Mouse (Mus musculus) gastrocnemius, postnatal 25 days (tissue): ENCODE measurements around the gene Gbp7. TPM values are rescaled to one million over a fixed set of nuclear protein-coding genes. Genes with fewer than 3 reads are reported as not detected.
A peak's percentile ranks its signal among the peaks of the same experiment; 100 is the strongest.
"Not testable (repeated sequence)": the region's sequence is repeated elsewhere in the genome, so short reads cannot be mapped to it uniquely, and the experiment has no call there.

ENCODE experiments used
- DNase-seq: peaks from one replicate; pipeline ENCODE4 v3.0.0; 2022
- total RNA-seq, 2 experiments: library from RNA; stranded (reverse); gene quantifications; 1 replicate in 1 of 2; 2 replicates in 1 of 2; pipeline ENCODE4 v1.2.3; 2021

The Gbp7 gene
- total RNA-seq, 2 experiments from 2014 or later: 8.8 to 14.1 TPM

GRCm38 (mm10) chr3:142560296-142560948 lies 30.3 kb downstream of the Gbp7 start:
- DNase-seq: peak; percentile 78

- DNase-seq: no peak
Observed at GRCm38 (mm10) chr3:142561045-142561646, 31.0 kb downstream of the Gbp7 start.

DNA sequence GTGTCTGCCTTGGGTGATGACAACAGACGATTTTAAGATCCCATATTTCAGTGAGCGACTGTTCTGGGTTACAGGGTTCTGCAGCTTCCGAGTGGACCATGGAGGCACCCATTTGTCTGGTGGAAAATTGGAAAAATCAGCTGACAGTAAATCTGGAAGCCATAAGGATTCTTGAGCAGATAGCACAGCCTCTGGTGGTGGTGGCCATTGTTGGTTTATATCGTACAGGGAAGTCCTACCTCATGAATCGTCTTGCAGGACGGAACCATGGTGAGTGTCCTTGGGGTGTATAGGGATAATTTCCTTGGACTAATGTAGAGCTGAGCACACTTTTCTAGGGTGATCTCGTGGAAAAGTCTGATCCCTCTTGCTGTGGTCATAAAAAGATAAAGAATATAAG lies 31.5 kb downstream of the Gbp7 start:
- no peak for DNase-seq

GRCm38 (mm10) chr3:142567490-142567889 lies 37.3 kb downstream of the Gbp7 start:
- DNase-seq: not testable (repeated sequence)

DNA sequence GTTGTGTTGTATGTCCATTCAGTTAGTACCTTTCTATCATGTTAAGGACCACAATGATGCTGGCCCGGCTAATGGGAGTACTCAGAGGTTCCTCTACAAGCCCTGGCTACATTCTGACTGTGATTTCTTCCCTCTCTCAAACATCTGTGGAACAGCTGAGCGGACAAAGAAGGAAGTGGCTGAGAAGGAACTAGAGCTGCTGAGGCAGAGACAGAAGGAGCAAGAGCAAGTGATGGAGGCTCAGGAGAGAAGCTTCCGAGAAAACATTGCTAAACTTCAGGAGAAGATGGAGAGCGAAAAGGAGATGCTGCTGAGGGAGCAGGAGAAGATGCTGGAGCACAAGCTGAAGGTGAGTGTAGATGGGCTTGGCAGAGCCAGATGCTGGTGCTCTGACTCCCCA lies 40.6 kb downstream of the Gbp7 start:
- no peak for DNase-seq

- DNase-seq: no peak
Observed at GRCm38 (mm10) chr3:142577108-142577507, 47.0 kb downstream of the Gbp7 start.

DNA sequence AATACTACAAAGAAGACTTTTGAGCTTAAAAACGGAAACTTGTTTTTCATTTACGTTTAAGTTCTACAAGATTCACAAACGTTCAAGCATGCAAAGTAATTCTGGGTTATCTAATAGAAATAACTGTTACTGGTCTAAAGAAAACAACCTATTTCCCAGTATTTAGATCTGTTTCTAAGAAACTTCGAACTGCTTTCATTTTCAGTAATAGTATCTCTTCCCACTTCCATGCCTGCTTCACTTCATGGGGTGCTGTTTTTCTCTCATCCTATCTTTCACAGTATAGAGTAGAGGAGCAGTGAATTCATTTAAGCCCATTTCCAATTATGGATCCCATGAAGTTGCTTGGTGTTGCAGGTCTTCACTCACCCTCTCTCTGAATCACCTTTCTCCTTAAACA lies 48.2 kb downstream of the Gbp7 start:
- DNase-seq: no peak

DNA sequence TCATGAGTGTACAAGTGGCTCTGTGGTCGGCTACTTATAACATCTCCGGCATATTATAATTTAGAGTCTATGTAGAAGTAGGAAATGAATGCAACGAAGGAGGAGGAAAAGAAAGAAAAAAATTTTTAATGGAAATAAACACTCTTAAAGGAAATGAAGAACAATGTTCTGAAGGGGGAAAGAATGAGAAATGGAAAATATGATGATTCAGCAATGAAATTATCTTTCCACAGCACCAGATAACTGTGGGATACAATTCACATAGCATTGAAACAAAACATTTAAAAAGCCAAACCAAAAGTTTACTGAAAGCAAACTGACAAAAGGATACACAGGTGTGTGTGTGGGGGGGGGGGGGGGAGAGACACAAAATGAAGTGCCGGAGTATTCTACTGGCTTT lies 52.9 kb downstream of the Gbp7 start:
- no peak for DNase-seq

DNA sequence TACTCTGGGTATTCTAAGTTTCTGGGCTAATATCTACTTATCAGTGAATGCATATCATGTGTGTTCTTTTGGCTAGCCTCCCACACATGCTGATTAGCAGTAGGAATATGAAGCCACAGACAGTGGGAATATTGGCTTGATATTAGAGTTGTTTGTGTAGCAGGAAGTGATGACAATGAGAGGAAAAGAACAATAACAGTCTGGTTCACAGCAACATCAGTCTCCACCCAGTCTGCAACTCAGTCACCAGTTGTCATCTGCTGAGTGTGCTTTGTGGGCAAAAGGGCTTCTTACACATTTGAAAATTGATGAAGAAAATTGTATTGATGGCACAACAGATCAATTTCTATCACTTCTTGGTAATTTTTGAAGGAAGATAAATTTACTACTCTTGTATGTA lies 57.2 kb downstream of the Gbp7 start:
- no peak for DNase-seq

GRCm38 (mm10) chr3:142588888-142589287 lies 58.7 kb downstream of the Gbp7 start:
- DNase-seq: no peak

DNA sequence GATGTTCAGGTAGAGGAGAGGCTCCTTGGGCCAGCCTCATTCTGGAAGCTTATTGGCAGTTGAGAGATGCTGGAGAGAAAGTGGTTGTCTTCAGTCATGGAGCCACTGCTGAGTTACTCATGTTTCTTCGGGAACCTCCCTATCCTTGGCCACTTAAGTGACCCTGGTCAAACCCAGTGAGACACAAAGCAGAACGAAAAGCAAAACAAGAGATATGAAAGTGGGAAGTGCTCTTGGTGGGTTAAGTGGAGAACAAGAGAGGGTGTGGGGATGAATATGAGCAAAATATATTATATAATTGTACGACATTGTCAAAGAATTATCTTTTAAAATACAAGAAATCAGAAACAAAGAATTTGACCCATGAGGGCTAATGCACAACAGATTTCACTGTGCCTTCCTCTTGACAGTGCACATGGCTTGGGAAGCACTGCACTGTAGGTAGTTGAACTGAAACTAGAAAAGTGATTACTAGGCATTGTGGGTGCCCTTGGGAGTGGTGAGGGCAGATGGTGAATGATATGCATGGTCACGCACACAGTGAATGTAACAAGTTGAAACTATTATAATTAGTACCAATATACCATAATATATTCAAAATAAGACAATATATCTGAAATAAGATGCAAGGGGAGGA lies 60.4 kb downstream of the Gbp7 start:
- no peak for DNase-seq

GRCm38 (mm10) chr3:142594547-142594946 lies 64.4 kb downstream of the Gbp7 start, which contains the start of gene Gbp2b:
Gbp2b (plus strand) TSS chr3:142594847.
- DNase-seq: no peak

- DNase-seq: no peak
Observed at GRCm38 (mm10) chr3:142597923-142598322, 67.8 kb downstream of the Gbp7 start.

Other genes starting within 250 kb of the Gbp7 start
- 100 to 1,000 TPM; 560 to 651 TPM for gene Pdlim5, start 134.6 kb upstream of the Gbp7 start, total RNA-seq
- 1 to 10 TPM; 2.1 to 3.2 TPM for gene Gbp5, start 36.4 kb upstream of the Gbp7 start, total RNA-seq
- gene Gbp3, start 29.7 kb downstream of the Gbp7 start, total RNA-seq: 1 to 10 TPM; 4.0 to 4.1 TPM
- under 1 TPM in 1 of 2 experiments, not detected in 1; 0.08 TPM for gene Gbp2b, start 64.5 kb downstream of the Gbp7 start, total RNA-seq
- 1 to 10 TPM; 2.5 to 4.3 TPM for gene Gbp2, start 90.3 kb downstream of the Gbp7 start, total RNA-seq
- 1 to 10 TPM; 5.4 to 6.5 TPM for gene Kyat3, start 170.7 kb downstream of the Gbp7 start, total RNA-seq
- 10 to 100 TPM; 11.9 to 12.7 TPM for gene Gtf2b, start 234.7 kb downstream of the Gbp7 start, total RNA-seq